Mouse (Mus musculus): ENCODE results near the gene Sox6.

DNA sequence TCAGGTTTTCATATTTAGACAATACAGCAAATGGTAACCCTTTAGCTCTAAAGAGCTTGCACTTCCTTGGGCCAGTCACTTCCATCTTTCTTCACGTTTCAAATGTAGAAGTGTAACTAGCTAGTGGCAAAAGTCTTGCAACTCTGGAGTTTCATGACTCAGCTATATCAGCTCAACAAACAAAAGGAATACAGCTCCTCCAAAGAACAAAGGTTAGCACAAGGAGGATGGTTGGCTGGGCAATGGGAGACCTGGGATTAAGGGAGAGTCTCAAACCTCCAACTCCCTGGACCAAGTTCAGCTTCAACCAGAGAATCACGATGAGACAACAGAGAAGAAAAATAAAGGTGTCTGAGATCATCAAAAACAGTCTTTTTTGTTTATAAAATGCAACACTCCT, 174.2 kb downstream of the Sox6 start:
- TF ChIP-seq POLR2A (IDR thresholded peaks at IDR 0.05; ENCODE audit: borderline replicate concordance, extremely low read depth, low read depth, low read length) (no peak), CTCF (IDR thresholded peaks at IDR 0.05; ENCODE audit: insufficient read depth, low read length) (no peak)

All from lung, adult 2 months (tissue).